In genomic region chr5:111957698-111958097, GRCm38 (mm10) we compare ENCODE assay signal across 8 mouse cellular contexts.
DNase-seq lines count a peak whose midpoint lies in the region; ATAC-seq and TF ChIP-seq lines count a peak whose summit lies in the region.

No protein-coding gene starts in this region.

- no peak overlapping the region for H3K9ac ChIP-seq in ES-Bruce4 (ENCODE audit: low read depth, poor library complexity, severe bottlenecking)
- H3K9ac ChIP-seq in forebrain, embryonic 12.5 days, result no peak overlapping the region

- whole genome bisulfite sequencing in forebrain, embryonic 12.5 days, result 73% methylated on average over 28 of the region's 28 CpGs

- no peaks in the 10 kb centered on the region for H3K9me3 ChIP-seq in ES-Bruce4 (replicated peaks; ENCODE audit: control insufficient read depth, insufficient read depth, low read length, poor library complexity, severe bottlenecking)
- H3K9me3 ChIP-seq in forebrain, embryonic 12.5 days, result no peaks in the 10 kb centered on the region

- no peaks in the 10 kb centered on the region for H3K4me1 ChIP-seq in ES-Bruce4 (ENCODE audit: control insufficient read depth, insufficient read depth, low read length)
- H3K4me1 ChIP-seq in forebrain, embryonic 12.5 days, result peaks cover 19% of the 10 kb centered on the region

- DNase-seq in gastrocnemius, adult 2 months, result no peak
- no peak for DNase-seq in gastrocnemius, postnatal 10 days
- DNase-seq in lung, postnatal 10 days, result peak; percentile 22
- DNase-seq in left cerebral cortex, postnatal 25 days (ENCODE audit: low spot score in 2 of 2), result no peak
- no peak for DNase-seq in layer of hippocampus, postnatal 36 days

- no peaks in the 10 kb centered on the region for H3K27me3 ChIP-seq in ES-Bruce4 (ENCODE audit: control insufficient read depth, insufficient read depth, low read length, poor library complexity, severe bottlenecking)
- H3K27me3 ChIP-seq in forebrain, embryonic 12.5 days, result peaks cover 11% of the 10 kb centered on the region

- intact Hi-C loops in gastrocnemius, adult 2 months (cut with DNase I), result no loop called here
- intact Hi-C loops in left cerebral cortex, postnatal 25 days (cut with DNase I), result no loop called here

- no peaks in the 10 kb centered on the region for H3K36me3 ChIP-seq in ES-Bruce4 (ENCODE audit: control insufficient read depth, insufficient read depth, low read length, poor library complexity, severe bottlenecking)
- no peaks in the 10 kb centered on the region for H3K36me3 ChIP-seq in forebrain, embryonic 12.5 days (replicated peaks)

- TF ChIP-seq EP300 in ES-Bruce4 (IDR thresholded peaks at IDR 0.05; ENCODE audit: insufficient read depth, low read depth, low read length), result no peak

- H3K4me3 ChIP-seq in gastrocnemius, adult 2 months, result peak overlapping the region; percentile 43
- H3K4me3 ChIP-seq in ES-Bruce4 (ENCODE audit: low read depth, low read length), result 0 out of 2 replicates have a peak overlapping the region, but pooled peaks have one; percentile 6
- H3K4me3 ChIP-seq in forebrain, embryonic 12.5 days (replicated peaks), result no peak overlapping the region

- ATAC-seq in forebrain, embryonic 12.5 days (ENCODE audit: low FRiP score), result no peak
- ATAC-seq in megakaryocyte, adult 5-6 weeks (ENCODE audit: poor library complexity, severe bottlenecking), result no peak

- TF ChIP-seq CTCF in gastrocnemius, adult 2 months (IDR thresholded peaks at IDR 0.05), result no peak
- TF ChIP-seq CTCF in ES-Bruce4 (IDR thresholded peaks at IDR 0.05; ENCODE audit: low read depth, low read length), result no peak

- no peak for TF ChIP-seq POLR2A in ES-Bruce4 (IDR thresholded peaks at IDR 0.05; ENCODE audit: insufficient read depth, low read length)

- no peak overlapping the region for H3K27ac ChIP-seq in gastrocnemius, adult 2 months
- no peak overlapping the region for H3K27ac ChIP-seq in ES-Bruce4 (ENCODE audit: insufficient read depth, low read length)
- no peak overlapping the region for H3K27ac ChIP-seq in forebrain, embryonic 12.5 days

- H3K4me2 ChIP-seq in forebrain, embryonic 12.5 days, result peak overlapping the region; percentile 30; the same call in 1 of the 2 replicates
